Mouse (Mus musculus) midbrain, embryonic 13.5 days (tissue): ENCODE measurements at regions not wholly inside any gene's neighbourhood (a gene's known extent, or its start where the extent isn't known, plus 50 kb on each side); places are given as distances from the start of the nearest gene placed in this dataset.

Experiments
- ATAC-seq: fragments of 200-750 bp; cut with Nextera tagmentation; 2 replicates; pipeline ENCODE4 v1.8.0; 2017; ENCODE audit warnings: mild to moderate bottlenecking, moderate TSS enrichment, moderate library complexity
- H3K27ac ChIP-seq: fragments of 300-500 bp; sonication (generic); 2 replicates; pipeline ENCODE4 v1.5.1; 2015; ENCODE audit warnings: inconsistent platforms, mild to moderate bottlenecking, moderate library complexity
- H3K27me3 ChIP-seq: fragments of 300-500 bp; sonication (generic); 2 replicates; pipeline ENCODE4 v1.6.1; 2015; ENCODE audit warnings: mild to moderate bottlenecking, inconsistent platforms
- H3K36me3 ChIP-seq: fragments of 300-500 bp; sonication (generic); 2 replicates; pipeline ENCODE4 v1.6.1; 2015; ENCODE audit warnings: mild to moderate bottlenecking, inconsistent platforms
- H3K4me1 ChIP-seq: fragments of 300-500 bp; sonication (generic); replicated peaks from 2 replicates; pipeline ENCODE4 v1.6.1; 2015; ENCODE audit warnings: inconsistent platforms
- H3K4me2 ChIP-seq: fragments of 300-500 bp; sonication (generic); replicated peaks from 2 replicates; pipeline ENCODE4 v1.6.1; 2015; ENCODE audit warnings: moderate library complexity, mild to moderate bottlenecking, inconsistent platforms
- H3K4me3 ChIP-seq: fragments of 300-500 bp; sonication (generic); replicated peaks from 2 replicates; pipeline ENCODE4 v1.5.1; 2015; ENCODE audit warnings: mild to moderate bottlenecking, inconsistent platforms
- H3K9ac ChIP-seq: fragments of 300-500 bp; sonication (generic); replicated peaks from 2 replicates; pipeline ENCODE4 v1.6.1; 2015; ENCODE audit warnings: mild to moderate bottlenecking, inconsistent platforms
- H3K9me3 ChIP-seq: fragments of 300-500 bp; sonication (generic); 2 replicates; pipeline ENCODE4 v1.6.1; 2016; ENCODE audit warnings: mild to moderate bottlenecking, inconsistent platforms
- WGBS: fragments of 180-500 bp; shearing (Covaris S2); methylation state at CpG from one replicate; pipeline ENCODE4 v1.1.7; 2015; 5-methylcytosine and 5-hydroxymethylcytosine counted together

DNA sequence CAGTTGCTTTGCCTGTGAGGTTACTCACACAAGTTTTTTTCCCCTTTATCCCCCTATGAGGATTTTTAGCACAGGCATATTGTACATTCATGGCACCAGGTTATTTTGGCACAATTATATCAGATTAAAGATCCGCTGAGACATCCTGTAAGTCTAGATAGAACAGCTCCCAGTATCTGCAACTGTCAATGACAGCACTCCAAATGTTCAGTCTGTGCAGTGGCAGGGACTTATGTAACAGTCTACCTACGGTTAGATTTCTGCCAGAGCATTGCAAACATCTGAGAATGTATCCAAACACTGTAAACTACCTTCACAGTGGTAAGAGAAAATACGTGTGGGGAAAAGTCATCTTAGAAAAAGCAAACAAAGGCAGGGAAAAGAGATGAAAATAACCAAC is 163.5 kb upstream of the Kcnh7 start:
- no peak overlapping the region for H3K9ac ChIP-seq
- no peak overlapping the region for H3K4me2 ChIP-seq
- WGBS, result 88% methylated on average over 3 of the region's 3 CpGs
- no peak overlapping the region for H3K27ac ChIP-seq
- no peak overlapping the region for H3K4me3 ChIP-seq
- H3K4me1 ChIP-seq, result no peaks in the 10 kb centered on the region
- H3K36me3 ChIP-seq, result no peaks in the 10 kb centered on the region
- ATAC-seq, result no peak
- H3K27me3 ChIP-seq, result no peaks in the 10 kb centered on the region
- no peaks in the 10 kb centered on the region for H3K9me3 ChIP-seq

DNA sequence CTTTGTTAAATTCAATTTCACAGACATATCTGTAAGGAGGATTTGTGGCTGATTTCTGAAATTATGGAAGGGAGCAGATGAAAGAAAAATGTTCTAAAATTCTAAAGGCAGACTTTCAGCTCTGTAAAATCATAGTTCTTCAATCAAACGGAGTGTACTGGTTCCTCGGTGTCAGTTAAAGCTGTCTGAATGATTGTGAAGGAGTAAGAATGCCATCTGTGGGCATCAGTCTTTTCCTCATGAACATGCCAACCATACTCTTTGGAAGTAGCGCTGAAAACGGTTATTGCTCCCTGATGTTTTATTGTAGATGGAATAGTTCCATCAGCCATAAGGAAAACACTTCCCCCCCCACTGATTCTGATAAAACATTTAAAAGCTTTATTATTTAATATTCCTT is 142.7 kb upstream of the Kcnh7 start:
- no peaks in the 10 kb centered on the region for H3K9me3 ChIP-seq
- no peaks in the 10 kb centered on the region for H3K36me3 ChIP-seq
- H3K4me2 ChIP-seq, result no peak overlapping the region
- H3K9ac ChIP-seq, result no peak overlapping the region
- 90% methylated on average over 4 of the region's 4 CpGs for WGBS
- no peaks in the 10 kb centered on the region for H3K27me3 ChIP-seq
- ATAC-seq, result no peak
- H3K4me1 ChIP-seq, result no peaks in the 10 kb centered on the region
- no peak overlapping the region for H3K4me3 ChIP-seq
- H3K27ac ChIP-seq, result no peak overlapping the region

DNA sequence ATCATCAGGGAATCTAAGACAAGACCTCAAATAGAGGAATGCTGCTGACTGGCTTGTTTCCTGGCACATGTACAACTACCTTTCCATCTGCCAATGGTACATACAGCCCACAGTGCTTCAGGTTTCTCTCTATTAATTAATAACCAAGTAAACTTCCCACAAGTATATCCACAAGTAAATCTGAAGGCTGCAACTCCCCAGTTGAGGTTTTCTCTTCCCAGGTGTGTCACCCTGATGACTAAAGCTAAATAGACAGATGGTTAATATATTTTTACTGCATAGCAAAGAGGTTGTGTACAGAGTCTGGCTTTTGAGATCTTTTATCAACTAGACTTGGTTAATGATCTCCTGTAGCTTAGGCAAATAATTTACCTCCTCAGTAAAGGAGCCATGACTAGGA is 96.8 kb upstream of the Kcnh7 start:
- H3K4me1 ChIP-seq, result no peaks in the 10 kb centered on the region
- H3K9ac ChIP-seq, result no peak overlapping the region
- H3K4me3 ChIP-seq, result no peak overlapping the region
- no peaks in the 10 kb centered on the region for H3K27me3 ChIP-seq
- no peak for ATAC-seq
- no peak overlapping the region for H3K4me2 ChIP-seq
- H3K36me3 ChIP-seq, result no peaks in the 10 kb centered on the region
- H3K27ac ChIP-seq, result no peak overlapping the region
- no peaks in the 10 kb centered on the region for H3K9me3 ChIP-seq

DNA sequence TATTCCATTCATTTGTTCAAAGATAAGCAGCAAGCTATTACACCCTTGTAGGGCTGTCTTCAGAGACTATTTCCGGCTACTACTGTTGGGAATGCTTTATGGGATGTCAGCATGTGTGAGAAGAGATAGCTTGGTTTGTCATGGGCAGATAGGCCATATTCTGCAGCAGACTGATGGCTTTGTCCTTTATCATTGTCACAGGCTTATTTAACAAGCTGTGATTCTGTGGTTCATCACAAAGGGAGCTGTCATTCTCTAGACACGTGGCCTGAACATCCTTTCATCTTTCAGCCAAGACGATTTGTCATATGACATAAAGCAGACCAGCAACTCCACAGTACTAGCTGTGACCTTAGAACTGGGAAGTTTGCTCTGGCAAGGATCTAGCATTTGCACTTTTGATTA is 89.7 kb upstream of the Kcnh7 start:
- ATAC-seq, result peak; percentile 85

DNA sequence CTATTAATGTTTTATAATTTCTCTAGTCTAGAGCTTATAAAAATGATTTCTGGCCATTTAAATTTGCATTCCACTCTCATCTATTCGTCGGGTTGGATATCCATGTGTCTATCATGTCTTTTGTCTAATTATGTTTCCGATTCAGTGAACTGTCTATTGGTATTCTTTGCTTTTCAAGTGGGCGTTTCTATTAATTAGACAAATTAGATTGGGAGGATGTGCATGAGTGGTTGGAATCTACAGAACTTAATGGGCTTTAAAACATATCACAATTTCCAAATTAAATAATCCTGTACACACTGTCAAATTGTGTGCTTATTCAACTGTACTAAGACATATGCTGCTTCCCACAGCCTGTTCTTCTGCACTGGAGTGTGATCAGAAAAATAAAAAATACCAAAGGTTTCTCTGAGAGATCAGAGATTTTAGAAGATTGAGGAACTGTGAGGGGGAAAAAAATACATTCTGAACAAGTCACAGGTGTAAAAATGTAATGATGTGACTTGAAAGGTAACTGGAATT is 62.1 kb upstream of the Kcnh7 start:
- no peaks in the 10 kb centered on the region for H3K36me3 ChIP-seq
- no peaks in the 10 kb centered on the region for H3K9me3 ChIP-seq
- H3K4me3 ChIP-seq, result no peak overlapping the region
- WGBS, result 55% methylated on average over 4 of the region's 4 CpGs
- no peaks in the 10 kb centered on the region for H3K4me1 ChIP-seq
- H3K4me2 ChIP-seq, result no peak overlapping the region
- no peaks in the 10 kb centered on the region for H3K27me3 ChIP-seq
- no peak overlapping the region for H3K27ac ChIP-seq
- no peak for ATAC-seq
- H3K9ac ChIP-seq, result no peak overlapping the region

More for the DNA sequence above, 89.7 kb upstream of the Kcnh7 start:
- Histone ChIP-seq H3K9ac (no peak overlapping the region), H3K4me1 (no peaks in the 10 kb centered on the region), H3K27me3 (no peaks in the 10 kb centered on the region), H3K27ac (no peak overlapping the region), H3K4me2 (no peak overlapping the region), H3K4me3 (no peak overlapping the region), H3K36me3 (no peaks in the 10 kb centered on the region), H3K9me3 (no peaks in the 10 kb centered on the region)
- 34% methylated on average over 3 of the region's 3 CpGs for WGBS

DNA sequence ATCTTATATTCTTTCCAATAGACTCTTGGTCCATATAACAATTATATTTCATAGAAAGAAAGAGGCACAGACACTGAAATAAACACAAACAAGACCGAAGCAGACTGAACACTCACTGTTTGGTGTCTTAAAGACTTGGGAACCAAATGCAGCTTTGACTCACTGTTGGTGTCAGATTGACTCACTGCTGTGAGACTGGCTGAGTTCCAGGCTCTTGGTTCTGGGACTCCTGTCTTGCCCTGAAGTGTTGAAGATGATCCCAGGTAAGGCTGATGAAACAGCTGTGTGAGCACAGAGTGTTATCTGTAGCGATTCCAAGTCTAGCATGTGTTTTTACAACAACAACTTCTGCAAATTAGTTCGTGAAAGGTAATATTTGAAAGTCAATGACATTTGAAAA is 55.2 kb upstream of the Kcnh7 start:
- H3K4me1 ChIP-seq, result no peaks in the 10 kb centered on the region
- no peaks in the 10 kb centered on the region for H3K27me3 ChIP-seq
- H3K9ac ChIP-seq, result no peak overlapping the region
- no peak overlapping the region for H3K4me2 ChIP-seq
- H3K27ac ChIP-seq, result no peak overlapping the region
- no peaks in the 10 kb centered on the region for H3K9me3 ChIP-seq
- H3K36me3 ChIP-seq, result no peaks in the 10 kb centered on the region
- H3K4me3 ChIP-seq, result no peak overlapping the region
- no peak for ATAC-seq
- WGBS, result 95% methylated on average over 3 of the region's 3 CpGs
